Mouse (Mus musculus) small intestine, adult 2 months (tissue): ENCODE data around the gene Sftpa1.

ENCODE experiments used
- CTCF ChIP-seq: fragments of 200-500 bp; IDR thresholded peaks from 2 replicates; pipeline ENCODE4 v1.5.1; 2012; ENCODE audit warnings: low read depth, mild to moderate bottlenecking, control low read depth, inconsistent platforms, low read length, moderate library complexity, mixed read lengths; ENCODE audit not compliant: insufficient replicate concordance, insufficient read length; ENCODE audit errors: extremely low read depth
- POLR2A ChIP-seq: fragments of 200-500 bp; IDR thresholded peaks from 2 replicates; pipeline ENCODE4 v1.6.1; 2012; ENCODE audit warnings: low read depth, mild to moderate bottlenecking, control low read depth, inconsistent platforms, low read length, moderate library complexity

GRCm38 (mm10) chr14:41116271-41116670 is 15.3 kb upstream of the Sftpa1 start:
- TF ChIP-seq POLR2A (no peak), CTCF (no peak)
